Mouse (Mus musculus) MEL (cell line): ENCODE data around the gene Stk38l. TPM values are rescaled to one million over a fixed set of nuclear protein-coding genes. Genes with fewer than 3 reads are reported as not detected.
A peak's percentile ranks its signal among the peaks of the same experiment; 100 is the strongest.

ENCODE experiments used
- DNase-seq: peaks from one replicate; pipeline ENCODE4 v3.0.0; 2011; ENCODE audit warnings: low read depth, low spot score
- H3K27ac ChIP-seq: 2 replicates; pipeline ENCODE4 v1.5.1; 2012; ENCODE audit warnings: low read depth, mild to moderate bottlenecking, control low read depth, low read length, moderate library complexity; ENCODE audit not compliant: control insufficient read depth
- H3K27me3 ChIP-seq, 2 experiments: fragments of 150-350 bp in 1 of 2; sonication (generic) in 1 of 2; 2 replicates each; pipeline ENCODE4 v1.6.1; 2012; ENCODE audit warnings: low read length in 2 of 2, mild to moderate bottlenecking in 2 of 2, improper control_type of control experiment in 1 of 2, moderate library complexity in 1 of 2; ENCODE audit not compliant: insufficient read depth in 2 of 2, control insufficient read depth in 1 of 2
- H3K36me3 ChIP-seq, 2 experiments: 2 replicates each; pipeline ENCODE4 v1.6.1; 2012 to 2014; ENCODE audit warnings: low read length in 2 of 2, improper control_type of control experiment in 1 of 2, inconsistent platforms in 1 of 2, mild to moderate bottlenecking in 1 of 2; ENCODE audit not compliant: insufficient read depth in 2 of 2, control insufficient read depth in 1 of 2
- H3K4me1 ChIP-seq, 2 experiments: fragments of 150-350 bp in 1 of 2; sonication (generic) in 1 of 2; 2 replicates each; pipeline ENCODE4 v1.6.1; 2012; ENCODE audit warnings: low read length in 2 of 2, improper control_type of control experiment in 1 of 2, mild to moderate bottlenecking in 1 of 2; ENCODE audit not compliant: insufficient read depth in 2 of 2, control insufficient read depth in 1 of 2
- H3K4me3 ChIP-seq, 2 experiments: fragments of 150-350 bp in 1 of 2; sonication (generic) in 1 of 2; 2 replicates each; pipeline ENCODE4 v1.5.1; 2012; ENCODE audit warnings: low read depth in 2 of 2, low read length in 2 of 2, mild to moderate bottlenecking in 2 of 2, moderate library complexity in 2 of 2, control low read depth in 1 of 2, improper control_type of control experiment in 1 of 2; ENCODE audit not compliant: control insufficient read depth in 1 of 2, insufficient read depth in 1 of 2
- H3K79me2 ChIP-seq: 2 replicates; pipeline ENCODE4 v1.6.1; 2012; ENCODE audit warnings: mild to moderate bottlenecking, low read length, moderate library complexity; ENCODE audit not compliant: control insufficient read depth, poor library complexity, insufficient read depth
- H3K9ac ChIP-seq: 2 replicates; pipeline ENCODE4 v1.6.1; 2012; ENCODE audit warnings: low read depth, mild to moderate bottlenecking, control low read depth, low read length, moderate library complexity; ENCODE audit not compliant: control insufficient read depth, poor library complexity, severe bottlenecking
- H3K9me3 ChIP-seq: fragments of 150-350 bp; sonication (generic); replicated peaks from 2 replicates; pipeline ENCODE4 v1.6.1; 2012; ENCODE audit warnings: mild to moderate bottlenecking, low read length, improper control_type of control experiment, moderate library complexity; ENCODE audit not compliant: insufficient read depth
- BHLHE40 ChIP-seq: IDR thresholded peaks from 2 replicates; pipeline ENCODE4 v1.6.1; 2012; ENCODE audit warnings: low read depth, mild to moderate bottlenecking, inconsistent platforms, low read length, improper control_type of control experiment, borderline replicate concordance
- CHD2 ChIP-seq: IDR thresholded peaks from 2 replicates; pipeline ENCODE4 v1.6.1; 2011; ENCODE audit warnings: low read length, improper control_type of control experiment
- CTCF ChIP-seq, 3 experiments: IDR thresholded peaks in 2 of 3; conservative IDR thresholded peaks in 1 of 3; 2 replicates each; pipeline ENCODE4 v1.5.1; 2011 to 2012; ENCODE audit warnings: low read length in 3 of 3, low read depth in 2 of 3, mild to moderate bottlenecking in 2 of 3, improper control_type of control experiment in 1 of 3, inconsistent platforms in 1 of 3, mixed read lengths in 1 of 3, moderate library complexity in 1 of 3; ENCODE audit not compliant: control insufficient read depth in 1 of 3, insufficient read depth in 1 of 3, poor library complexity in 1 of 3, severe bottlenecking in 1 of 3
- ELF1 ChIP-seq: IDR thresholded peaks from 2 replicates; pipeline ENCODE4 v1.6.1; 2014; ENCODE audit warnings: low read depth, mild to moderate bottlenecking, inconsistent platforms, low read length, improper control_type of control experiment, moderate library complexity
- EP300 ChIP-seq, 2 experiments: IDR thresholded peaks; 2 replicates each; pipeline ENCODE4 v1.6.1; 2011; ENCODE audit warnings: improper control_type of control experiment in 2 of 2, low read length in 2 of 2, low read depth in 1 of 2, mild to moderate bottlenecking in 1 of 2
- ETS1 ChIP-seq: IDR thresholded peaks from 2 replicates; pipeline ENCODE4 v1.6.1; 2012; ENCODE audit warnings: low read depth, mild to moderate bottlenecking, inconsistent platforms, low read length, improper control_type of control experiment, moderate library complexity
- GABPA ChIP-seq: IDR thresholded peaks from 2 replicates; pipeline ENCODE4 v1.6.1; 2012; ENCODE audit warnings: low read depth, mild to moderate bottlenecking, inconsistent platforms, low read length, improper control_type of control experiment, moderate library complexity
- GATA1 ChIP-seq: IDR thresholded peaks from 2 replicates; pipeline ENCODE4 v1.6.1; 2011; ENCODE audit warnings: low read depth, low read length, improper control_type of control experiment
- MAFK ChIP-seq: IDR thresholded peaks from 2 replicates; pipeline ENCODE4 v1.6.1; 2011; ENCODE audit warnings: low read depth, mild to moderate bottlenecking, low read length, improper control_type of control experiment, borderline replicate concordance
- MAX ChIP-seq: IDR thresholded peaks from 2 replicates; pipeline ENCODE4 v1.6.1; 2011; ENCODE audit warnings: low read length, improper control_type of control experiment
- MAZ ChIP-seq: IDR thresholded peaks from 2 replicates; pipeline ENCODE4 v1.6.1; 2012; ENCODE audit warnings: low read depth, mild to moderate bottlenecking, inconsistent platforms, low read length, improper control_type of control experiment
- MEF2A ChIP-seq: IDR thresholded peaks from 2 replicates; pipeline ENCODE4 v1.6.1; 2014; ENCODE audit warnings: low read depth, mild to moderate bottlenecking, inconsistent platforms, low read length, improper control_type of control experiment; ENCODE audit not compliant: poor library complexity, insufficient replicate concordance, severe bottlenecking; ENCODE audit errors: extremely low read depth
- MXI1 ChIP-seq: IDR thresholded peaks from 2 replicates; pipeline ENCODE4 v1.6.1; 2011; ENCODE audit warnings: mild to moderate bottlenecking, low read depth, low read length, improper control_type of control experiment
- MYB ChIP-seq: IDR thresholded peaks from 2 replicates; pipeline ENCODE4 v1.6.1; 2011; ENCODE audit warnings: mild to moderate bottlenecking, low read depth, low read length, improper control_type of control experiment
- NELFE ChIP-seq: IDR thresholded peaks from 2 replicates; pipeline ENCODE4 v1.6.1; 2011; ENCODE audit warnings: low read depth, low read length, improper control_type of control experiment
- NRF1 ChIP-seq: IDR thresholded peaks from 2 replicates; pipeline ENCODE4 v1.6.1; 2014; ENCODE audit warnings: low read depth, mild to moderate bottlenecking, inconsistent platforms, low read length, improper control_type of control experiment, moderate library complexity; ENCODE audit not compliant: poor library complexity, insufficient read depth, severe bottlenecking
- POLR2A ChIP-seq, 2 experiments: IDR thresholded peaks; 2 replicates each; pipeline ENCODE4 v1.6.1; 2011 to 2012; ENCODE audit warnings: low read length in 2 of 2, mild to moderate bottlenecking in 2 of 2, control low read depth in 1 of 2, improper control_type of control experiment in 1 of 2, low read depth in 1 of 2, moderate library complexity in 1 of 2; ENCODE audit not compliant: control insufficient read depth in 1 of 2, insufficient read depth in 1 of 2, poor library complexity in 1 of 2
- POLR2AphosphoS2 ChIP-seq: IDR thresholded peaks from 2 replicates; pipeline ENCODE4 v1.6.1; 2011; ENCODE audit warnings: low read length, improper control_type of control experiment
- POLR2AphosphoS5 ChIP-seq: IDR thresholded peaks from 2 replicates; pipeline ENCODE4 v1.6.1; 2012; ENCODE audit warnings: low read depth, borderline replicate concordance, mild to moderate bottlenecking, inconsistent platforms, low read length, moderate library complexity, mixed read lengths
- RAD21 ChIP-seq: IDR thresholded peaks from 2 replicates; pipeline ENCODE4 v1.6.1; 2011; ENCODE audit warnings: mild to moderate bottlenecking, low read depth, low read length, improper control_type of control experiment
- RCOR1 ChIP-seq: IDR thresholded peaks from 2 replicates; pipeline ENCODE4 v1.6.1; 2012; ENCODE audit warnings: low read depth, mild to moderate bottlenecking, inconsistent platforms, low read length, improper control_type of control experiment
- SIN3A ChIP-seq: IDR thresholded peaks from 2 replicates; pipeline ENCODE4 v1.6.1; 2012; ENCODE audit warnings: low read length, improper control_type of control experiment, inconsistent platforms
- SMC3 ChIP-seq: IDR thresholded peaks from 2 replicates; pipeline ENCODE4 v1.6.1; 2011; ENCODE audit warnings: low read depth, low read length, improper control_type of control experiment
- TAL1 ChIP-seq: IDR thresholded peaks from 2 replicates; pipeline ENCODE4 v1.6.1; 2012; ENCODE audit warnings: mild to moderate bottlenecking, inconsistent platforms, low read length, moderate library complexity, mixed read lengths
- TCF12 ChIP-seq: IDR thresholded peaks from 2 replicates; pipeline ENCODE4 v1.6.1; 2014; ENCODE audit warnings: low read depth, mild to moderate bottlenecking, inconsistent platforms, low read length, improper control_type of control experiment, moderate library complexity
- USF1 ChIP-seq: IDR thresholded peaks from 2 replicates; pipeline ENCODE4 v1.6.1; 2014; ENCODE audit warnings: low read depth, mild to moderate bottlenecking, inconsistent platforms, low read length, improper control_type of control experiment, moderate library complexity
- ZC3H11A ChIP-seq: IDR thresholded peaks from 2 replicates; pipeline ENCODE4 v1.6.1; 2012; ENCODE audit warnings: low read depth, mild to moderate bottlenecking, inconsistent platforms, low read length, improper control_type of control experiment
- ZKSCAN1 ChIP-seq: IDR thresholded peaks from 2 replicates; pipeline ENCODE4 v1.6.1; 2012; ENCODE audit warnings: low read depth, mild to moderate bottlenecking, inconsistent platforms, low read length, improper control_type of control experiment, moderate library complexity
- ZMIZ1 ChIP-seq: IDR thresholded peaks from 2 replicates; pipeline ENCODE4 v1.6.1; 2012; ENCODE audit warnings: low read depth, mild to moderate bottlenecking, inconsistent platforms, low read length, improper control_type of control experiment, moderate library complexity
- polyA plus RNA-seq, 2 experiments: library from polyadenylated mRNA; stranded (reverse) in 1 of 2; unstranded in 1 of 2; fragments of >175 nt in 1 of 2; fragments of >200 nt in 1 of 2; gene quantifications; 2 replicates each; pipeline versions ENCODE4 v1.2.1 to v1.2.4; 2012; ENCODE audit warnings: low replicate concordance in 2 of 2, low read depth in 1 of 2; ENCODE audit not compliant: insufficient read length in 2 of 2, insufficient read depth in 1 of 2, missing spikeins in 1 of 2
- total RNA-seq: library from RNA; depleted of rRNA; stranded (reverse); fragments of 300-350 nt; gene quantifications from 2 replicates; pipeline ENCODE4 v1.2.3, GENCODE M21; 2012

Gene Stk38l
- total and polyA plus RNA-seq, 3 experiments = 5.1 to 9.2 TPM; not detected in 1

DNA sequence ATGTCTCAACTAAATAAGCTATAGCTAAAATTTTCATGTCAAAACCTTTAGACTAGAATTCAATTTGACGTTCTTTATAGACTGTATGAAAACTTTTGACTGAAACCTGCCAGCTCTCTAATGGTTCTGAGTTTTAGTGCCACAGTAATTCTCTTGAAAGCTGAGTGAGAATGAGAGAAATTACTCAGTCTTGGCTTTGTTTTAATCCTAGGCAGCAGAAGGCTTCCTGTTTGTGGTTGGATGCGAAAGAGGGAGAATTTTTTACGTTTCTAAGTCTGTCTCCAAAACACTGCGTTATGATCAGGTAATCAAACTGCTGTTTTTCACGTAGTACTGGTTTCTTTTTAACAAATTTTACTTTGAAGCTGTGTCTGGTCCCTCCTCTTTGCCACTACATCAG lies 88.2 kb downstream of the Stk38l start:
- Histone ChIP-seq H3K4me3 (no peak overlapping the region), H3K4me1 (no peaks in the 10 kb centered on the region), H3K79me2 (no peaks in the 10 kb centered on the region), H3K27me3 (no peaks in the 10 kb centered on the region), H3K9me3 (no peaks in the 10 kb centered on the region), H3K36me3 (no peaks in the 10 kb centered on the region), H3K27ac (no peak overlapping the region), H3K9ac (no peak overlapping the region)
- no peak for DNase-seq
- TF ChIP-seq MYB (no peak), MEF2A (no peak), GATA1 (no peak), GABPA (no peak), CTCF (IDR thresholded peaks at IDR 0.05 in 2 of 3, conservative IDR thresholded peaks at IDR 0.05 in 1 of 3; ENCODE audit: control insufficient read depth in 1 of 3, insufficient read depth in 1 of 3, low read depth in 2 of 3, low read length in 3 of 3, poor library complexity in 1 of 3, severe bottlenecking in 1 of 3) (no peak), ZMIZ1 (no peak), POLR2A (IDR thresholded peaks at IDR 0.05; ENCODE audit: control insufficient read depth in 1 of 2, insufficient read depth in 1 of 2, low read depth in 1 of 2, low read length in 2 of 2, poor library complexity in 1 of 2) (no peak), TAL1 (no peak), TCF12 (no peak), USF1 (no peak), ZKSCAN1 (no peak)

DNA sequence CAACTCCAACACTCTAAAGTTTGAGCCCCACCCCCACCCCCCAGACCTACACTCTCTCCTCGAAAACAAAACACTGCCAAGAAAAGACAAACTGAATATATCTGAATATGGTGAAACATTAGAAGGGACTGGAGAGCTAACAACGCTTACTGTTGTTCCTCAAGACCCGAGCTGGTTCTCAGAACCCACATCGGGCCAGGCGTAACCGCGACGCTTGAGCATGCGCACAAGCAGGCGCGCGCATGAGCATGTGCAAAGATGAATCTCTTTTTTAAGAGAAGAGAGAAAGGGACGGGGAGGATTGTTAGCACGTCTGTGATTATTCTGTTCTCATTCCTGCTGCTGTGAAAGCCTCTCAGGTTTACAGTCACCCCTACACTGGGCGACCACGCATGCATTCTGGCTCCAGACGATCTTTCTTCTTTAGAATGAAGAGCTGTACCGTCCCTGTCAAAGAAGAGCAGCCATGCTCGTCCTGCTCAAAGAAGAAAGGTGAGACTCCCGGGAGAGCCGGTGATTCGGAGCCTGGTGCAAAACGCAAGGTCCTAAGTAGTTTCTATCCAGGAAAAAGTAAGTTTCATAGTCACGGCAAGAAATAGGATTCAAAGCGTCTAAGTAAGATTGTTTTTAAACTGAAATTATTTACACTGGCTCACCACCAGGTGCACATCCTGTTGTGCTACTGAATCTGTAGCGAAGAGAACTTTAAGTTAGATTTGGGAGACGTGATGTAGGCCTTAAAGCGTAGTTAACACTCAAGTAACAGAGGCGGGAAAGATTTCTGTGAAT lies 95.6 kb downstream of the Stk38l start:
- Histone ChIP-seq H3K79me2 (no peaks in the 10 kb centered on the region; the same call in 1 of the 2 replicates), H3K27ac (peak overlapping the region; percentile 82), H3K27me3 (no peaks in the 10 kb centered on the region), H3K36me3 (peaks cover 0 to 6% of the 10 kb centered on the region in 2 experiments; a peak in 1 of 4 replicates), H3K4me1 (no peaks in the 10 kb centered on the region; a peak in 2 of 4 replicates), H3K4me3 (peak overlapping the region; percentile 70 to 73), H3K9ac (peak overlapping the region; percentile 78), H3K9me3 (no peaks in the 10 kb centered on the region)
- DNase-seq = peak; percentile 90
- TF ChIP-seq SMC3 (no peak; the same call in 1 of the 2 replicates), CHD2 (no peak), BHLHE40 (no peak), POLR2AphosphoS5 (no peak), TCF12 (0 out of 2 replicates have a peak, but pooled peaks have one; percentile 26), NELFE (peak; percentile 70), ELF1 (no peak; the same call in 1 of the 2 replicates), SIN3A (peak; percentile 42; the same call in 1 of the 2 replicates), MAFK (no peak), ZC3H11A (no peak), ETS1 (no peak), RAD21 (no peak; the same call in 1 of the 2 replicates), POLR2AphosphoS2 (peak; percentile 52; the same call in 1 of the 2 replicates), RCOR1 (no peak), USF1 (no peak), MEF2A (no peak), EP300 (IDR thresholded peaks at IDR 0.05; ENCODE audit: low read depth in 1 of 2, low read length in 2 of 2) (no peak; a peak in 1 of 4 replicates), MAZ (no peak), TAL1 (no peak), MAX (peak; percentile 65), MXI1 (peak; percentile 63; the same call in 1 of the 2 replicates), NRF1 (peak; percentile 90)
